Mouse (Mus musculus) liver, postnatal 0 days (tissue): ENCODE measurements at regions not wholly inside any gene's neighbourhood (a gene's known extent, or its start where the extent isn't known, plus 50 kb on each side); places are given as distances from the start of the nearest gene placed in this dataset.

ENCODE experiments used
- CTCF ChIP-seq: sonication (generic); IDR thresholded peaks from 2 replicates; pipeline ENCODE4 v1.5.1; 2016; ENCODE audit warnings: antibody characterized with exemption, low read depth
- EP300 ChIP-seq: IDR thresholded peaks from 2 replicates; pipeline ENCODE4 v1.6.1; 2016; ENCODE audit warnings: antibody characterized with exemption, low read depth, mild to moderate bottlenecking

GRCm38 (mm10) chr12:7918967-7919708 is 58.3 kb upstream of the Apob start:
- TF ChIP-seq CTCF: no peak
- no peak for TF ChIP-seq EP300
